Mouse (Mus musculus) intestine, embryonic 16.5 days (tissue): Measurements from ENCODE around the gene Tmem30b. TPM values are rescaled to one million over a fixed set of nuclear protein-coding genes. Genes with fewer than 3 reads are reported as not detected.
"Not testable (repeated sequence)": the region's sequence is repeated elsewhere in the genome, so short reads cannot be mapped to it uniquely, and the experiment has no call there.

ENCODE experiments used
- ATAC-seq: fragments of 200-750 bp; cut with Nextera tagmentation; 2 replicates; pipeline ENCODE4 v1.8.0; 2017; ENCODE audit warnings: moderate TSS enrichment, moderate library complexity
- H3K27ac ChIP-seq: fragments of 300-500 bp; sonication (generic); 2 replicates; pipeline ENCODE4 v1.5.1; 2014; ENCODE audit warnings: mild to moderate bottlenecking, low read length
- H3K27me3 ChIP-seq: fragments of 300-500 bp; sonication (generic); replicated peaks from 2 replicates; pipeline ENCODE4 v1.6.1; 2014; ENCODE audit warnings: low read length, control low read depth, mixed read lengths; ENCODE audit not compliant: control insufficient read depth, insufficient read depth
- H3K36me3 ChIP-seq: fragments of 300-500 bp; sonication (generic); 2 replicates; pipeline ENCODE4 v1.6.1; 2014; ENCODE audit warnings: low read length, control low read depth; ENCODE audit not compliant: control insufficient read depth, insufficient read depth
- H3K4me1 ChIP-seq: fragments of 300-500 bp; sonication (generic); 2 replicates; pipeline ENCODE4 v1.6.1; 2014; ENCODE audit warnings: low read length, control low read depth, mixed read lengths; ENCODE audit not compliant: control insufficient read depth, insufficient read depth
- H3K4me2 ChIP-seq: fragments of 300-500 bp; sonication (generic); 2 replicates; pipeline ENCODE4 v1.6.1; 2014; ENCODE audit warnings: low read depth, low read length, control low read depth
- H3K4me3 ChIP-seq: fragments of 300-500 bp; sonication (generic); 2 replicates; pipeline ENCODE4 v1.5.1; 2014; ENCODE audit warnings: mild to moderate bottlenecking, low read length
- H3K9ac ChIP-seq: fragments of 300-500 bp; sonication (generic); 2 replicates; pipeline ENCODE4 v1.6.1; 2014; ENCODE audit warnings: low read depth, low read length
- H3K9me3 ChIP-seq: fragments of 300-500 bp; sonication (generic); 2 replicates; pipeline ENCODE4 v1.6.1; 2016; ENCODE audit warnings: low read length, control low read depth; ENCODE audit not compliant: control insufficient read depth
- WGBS: fragments of 180-500 bp; shearing (Covaris S2); extraction: QIAGEN DNeasy Blood & Tissue Kit; methylation state at CpG from one replicate; pipeline ENCODE4 v1.1.7; 2014; 5-methylcytosine and 5-hydroxymethylcytosine counted together
- polyA plus RNA-seq: library from polyadenylated mRNA; unstranded; fragments of >200 nt; fragmentation: Nextera tagmentation; extraction: Ambion mirVana; gene quantifications from 2 replicates; pipeline ENCODE4 v1.2.1, GENCODE M21; 2015

Gene Tmem30b
- polyA plus RNA-seq, 1 experiment from 2014 or later = 82.9 TPM

- H3K4me1 ChIP-seq, H3K27ac ChIP-seq, H3K9ac ChIP-seq, ATAC-seq, H3K4me2 ChIP-seq, H3K27me3 ChIP-seq, H3K9me3 ChIP-seq, H3K4me3 ChIP-seq, H3K36me3 ChIP-seq: not testable (repeated sequence)
- 73% methylated on average over 6 of the region's 6 CpGs for WGBS
Observed at GRCm38 (mm10) chr12:73563122-73563521, 16.9 kb upstream of the Tmem30b start.

DNA sequence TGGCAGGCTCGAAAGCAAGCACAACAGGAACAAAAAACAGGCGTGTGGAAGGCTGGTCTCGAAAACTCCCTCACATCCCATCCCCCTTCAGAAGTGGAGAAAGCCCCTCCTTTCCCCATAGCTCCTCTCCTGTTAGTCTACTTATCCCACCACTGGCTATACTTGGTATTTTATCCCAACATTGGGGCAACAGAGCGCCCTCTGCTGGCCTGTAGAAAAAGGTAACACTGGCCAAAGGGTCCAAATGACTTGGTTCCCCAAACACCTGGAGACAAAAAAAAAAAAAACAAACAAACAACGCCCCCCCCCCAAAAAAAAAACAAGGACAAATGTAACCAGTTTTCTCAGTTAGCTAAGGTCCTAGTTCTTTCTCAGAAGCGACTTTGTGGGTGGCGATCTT is 13.9 kb upstream of the Tmem30b start:
- no peak overlapping the region for H3K27ac ChIP-seq
- no peaks in the 10 kb centered on the region for H3K4me1 ChIP-seq
- 48% methylated on average over 7 of the region's 7 CpGs for WGBS
- no peak overlapping the region for H3K9ac ChIP-seq
- H3K36me3 ChIP-seq = no peaks in the 10 kb centered on the region
- H3K4me2 ChIP-seq = no peak overlapping the region
- no peaks in the 10 kb centered on the region for H3K9me3 ChIP-seq
- H3K4me3 ChIP-seq = no peak overlapping the region
- H3K27me3 ChIP-seq = no peaks in the 10 kb centered on the region
- no peak for ATAC-seq

GRCm38 (mm10) chr12:73558525-73559195 is 12.5 kb upstream of the Tmem30b start:
- no peak overlapping the region for H3K9ac ChIP-seq
- no peak overlapping the region for H3K27ac ChIP-seq
- 91% methylated on average over 20 of the region's 20 CpGs for WGBS
- no peak overlapping the region for H3K4me2 ChIP-seq
- H3K36me3 ChIP-seq = no peaks in the 10 kb centered on the region
- ATAC-seq = no peak
- no peak overlapping the region for H3K4me3 ChIP-seq
- no peaks in the 10 kb centered on the region for H3K27me3 ChIP-seq
- H3K4me1 ChIP-seq = no peaks in the 10 kb centered on the region
- H3K9me3 ChIP-seq = no peaks in the 10 kb centered on the region

DNA sequence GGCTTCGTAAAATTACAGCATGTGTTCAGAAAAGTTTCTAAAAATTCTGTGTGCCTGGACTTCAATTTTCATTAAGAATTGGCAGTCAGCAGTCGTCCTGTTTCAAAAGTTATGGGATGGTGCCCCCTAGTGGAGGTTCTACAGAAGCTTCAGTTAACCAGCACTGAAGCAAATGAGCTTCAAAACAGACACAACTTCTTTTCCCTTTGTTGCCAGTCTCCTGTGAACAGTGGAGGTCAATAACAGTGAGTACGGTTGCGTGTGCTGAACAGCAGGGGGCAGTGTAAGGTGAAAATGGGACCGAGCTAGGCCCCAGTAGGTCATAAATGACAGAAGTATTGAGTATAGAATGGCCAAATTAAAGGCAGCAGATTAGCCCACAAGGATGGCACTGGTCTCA is 8.0 kb upstream of the Tmem30b start:
- no peak overlapping the region for H3K4me3 ChIP-seq
- WGBS = 3% methylated on average over 5 of the region's 5 CpGs
- peaks cover 4% of the 10 kb centered on the region; the same call in 1 of the 2 replicates for H3K27me3 ChIP-seq
- H3K36me3 ChIP-seq = no peaks in the 10 kb centered on the region
- H3K4me1 ChIP-seq = peaks cover 5% of the 10 kb centered on the region; the same call in 1 of the 2 replicates
- H3K9me3 ChIP-seq = no peaks in the 10 kb centered on the region
- H3K27ac ChIP-seq = no peak overlapping the region
- no peak overlapping the region for H3K9ac ChIP-seq
- ATAC-seq = peak; percentile 49
- no peak overlapping the region for H3K4me2 ChIP-seq

DNA sequence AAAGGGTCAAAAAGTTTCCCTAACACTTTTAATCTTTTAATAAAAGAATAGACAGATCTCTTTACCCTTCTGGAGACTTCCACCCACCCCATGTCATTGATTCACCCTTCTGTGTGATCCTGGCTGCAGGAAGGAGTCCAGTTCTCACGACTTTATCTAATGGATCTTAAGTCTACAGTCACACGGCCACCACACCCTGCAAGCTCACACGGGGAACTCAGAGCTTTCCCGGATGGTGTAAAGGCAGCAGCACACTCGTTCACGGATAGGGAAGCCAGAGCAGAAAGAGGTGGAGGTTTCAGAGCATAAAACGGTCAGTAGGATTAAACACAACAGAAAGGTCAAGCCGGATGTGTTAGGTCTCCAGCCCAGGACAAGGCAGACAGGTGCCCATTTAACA is 2.1 kb upstream of the Tmem30b start:
- WGBS = 50% methylated on average over 8 of the region's 8 CpGs
- ATAC-seq = peak; percentile 49
- H3K4me2 ChIP-seq = peak overlapping the region; percentile 23
- H3K9ac ChIP-seq = peak overlapping the region; percentile 57
- H3K27me3 ChIP-seq = peaks cover 28% of the 10 kb centered on the region
- peaks cover 13% of the 10 kb centered on the region; the same call in 1 of the 2 replicates for H3K4me1 ChIP-seq
- H3K36me3 ChIP-seq = no peaks in the 10 kb centered on the region
- no peaks in the 10 kb centered on the region for H3K9me3 ChIP-seq
- peak overlapping the region; percentile 74 for H3K27ac ChIP-seq
- peak overlapping the region; percentile 13; the same call in 1 of the 2 replicates for H3K4me3 ChIP-seq

GRCm38 (mm10) chr12:73547646-73548045 is 1.5 kb upstream of the Tmem30b start:
- Histone ChIP-seq H3K4me2 (no peak overlapping the region), H3K9me3 (no peaks in the 10 kb centered on the region), H3K36me3 (no peaks in the 10 kb centered on the region), H3K4me3 (no peak overlapping the region), H3K27me3 (peaks cover 28% of the 10 kb centered on the region), H3K4me1 (peaks cover 13% of the 10 kb centered on the region; the same call in 1 of the 2 replicates), H3K27ac (peak overlapping the region; percentile 5), H3K9ac (no peak overlapping the region)
- no peak for ATAC-seq
- WGBS = 38% methylated on average over 10 of the region's 10 CpGs

DNA sequence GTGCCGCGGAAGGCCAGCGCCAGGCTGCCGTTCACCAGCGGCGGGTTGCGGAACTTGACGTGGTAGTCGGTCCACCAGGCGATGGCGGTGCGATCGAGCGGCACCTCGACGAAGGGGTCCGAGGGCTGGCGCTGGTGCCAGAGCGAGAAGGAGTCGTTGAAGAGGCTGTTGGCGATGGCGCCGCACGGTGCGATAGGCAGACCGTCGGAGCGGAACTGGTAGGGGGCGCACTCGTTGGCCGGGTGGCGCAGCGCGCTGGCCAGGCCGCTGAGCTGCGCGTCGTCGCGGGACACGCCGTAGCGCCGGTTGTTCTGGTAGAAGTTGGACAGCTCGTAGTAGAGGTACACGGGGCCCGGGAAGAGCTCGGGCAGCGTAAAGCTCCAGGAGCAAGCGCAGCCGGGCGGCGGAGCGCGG is 513 bp downstream of the Tmem30b start:
- ATAC-seq = peak; percentile 54
- H3K36me3 ChIP-seq = no peaks in the 10 kb centered on the region
- no peaks in the 10 kb centered on the region for H3K9me3 ChIP-seq
- H3K27ac ChIP-seq = peak overlapping the region; percentile 94
- H3K4me2 ChIP-seq = peak overlapping the region; percentile 62
- H3K27me3 ChIP-seq = peaks cover 28% of the 10 kb centered on the region
- H3K4me3 ChIP-seq = peak overlapping the region; percentile 63
- peaks cover 13% of the 10 kb centered on the region; the same call in 1 of the 2 replicates for H3K4me1 ChIP-seq
- peak overlapping the region; percentile 78 for H3K9ac ChIP-seq
- WGBS = 1% methylated on average over 55 of the region's 55 CpGs

GRCm38 (mm10) chr12:73544736-73545671 is 1.2 kb downstream of the Tmem30b start:
- Histone ChIP-seq H3K27me3 (peaks cover 24% of the 10 kb centered on the region), H3K9me3 (no peaks in the 10 kb centered on the region), H3K27ac (peak overlapping the region; percentile 94), H3K36me3 (no peaks in the 10 kb centered on the region), H3K4me2 (peak overlapping the region; percentile 62), H3K4me3 (peak overlapping the region; percentile 63), H3K9ac (peak overlapping the region; percentile 78), H3K4me1 (peaks cover 13% of the 10 kb centered on the region; the same call in 1 of the 2 replicates)
- ATAC-seq = no peak
- WGBS = 11% methylated on average over 48 of the region's 48 CpGs

DNA sequence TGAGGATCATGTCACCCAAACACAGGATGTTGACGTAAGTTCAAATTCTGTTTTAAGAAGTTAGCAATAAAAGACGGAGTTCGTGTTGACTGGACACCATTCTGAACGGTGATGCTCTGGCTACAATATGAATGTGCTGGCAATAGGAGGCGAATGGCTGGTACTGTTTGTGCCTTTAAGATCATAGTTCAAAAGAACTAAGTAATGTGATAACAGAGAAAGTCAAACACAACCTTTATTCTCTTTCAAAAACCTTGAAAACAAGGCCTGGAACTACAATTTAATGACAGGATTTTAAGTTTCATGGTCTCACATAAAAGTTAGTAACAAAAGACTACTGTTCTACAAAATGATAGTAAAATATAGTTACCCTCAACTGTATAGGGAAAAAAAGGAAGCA is 3.0 kb downstream of the Tmem30b start:
- Histone ChIP-seq H3K27me3 (peaks cover 24% of the 10 kb centered on the region), H3K9me3 (no peaks in the 10 kb centered on the region), H3K4me1 (peaks cover 9% of the 10 kb centered on the region; the same call in 1 of the 2 replicates), H3K4me2 (peak overlapping the region; percentile 42), H3K27ac (no peak overlapping the region), H3K36me3 (no peaks in the 10 kb centered on the region), H3K9ac (no peak overlapping the region), H3K4me3 (peak overlapping the region; percentile 20)
- WGBS = 61% methylated on average over 5 of the region's 5 CpGs
- ATAC-seq = no peak
